Mouse (Mus musculus) urinary bladder, postnatal 14 days (tissue): ENCODE measurements around the gene Itih1.

Experiments
- DNase-seq: peaks from one replicate; pipeline ENCODE4 v3.0.0; 2021; ENCODE audit warnings: low spot score

Gene Itih1

GRCm38 (mm10) chr14:30943038-30943437, at the start of gene Itih1:
Gene Itih1 (minus strand): TSS chr14:30943289.
- no peak for DNase-seq

- no peak for DNase-seq
Observed at GRCm38 (mm10) chr14:30976222-30976621, 33.1 kb upstream of the Itih1 start.

- DNase-seq: peak; percentile 38
Observed at GRCm38 (mm10) chr14:30974204-30974603, 31.1 kb upstream of the Itih1 start.

- no peak for DNase-seq
Observed at GRCm38 (mm10) chr14:30960366-30960765, 17.3 kb upstream of the Itih1 start.

GRCm38 (mm10) chr14:30959031-30959430, 15.9 kb upstream of the Itih1 start:
- DNase-seq: no peak

- DNase-seq: no peak
Observed at GRCm38 (mm10) chr14:30958517-30958916, 15.4 kb upstream of the Itih1 start.

GRCm38 (mm10) chr14:30951154-30951825, 8.2 kb upstream of the Itih1 start, which contains the start of gene Nek4:
Gene Nek4 (plus strand): TSS chr14:30951377.
- peak; percentile 95 for DNase-seq

GRCm38 (mm10) chr14:30949986-30950385, 6.9 kb upstream of the Itih1 start:
- no peak for DNase-seq

GRCm38 (mm10) chr14:30944745-30945144, 1.7 kb upstream of the Itih1 start:
- no peak for DNase-seq

- DNase-seq: peak; percentile 72
Observed at GRCm38 (mm10) chr14:30943860-30944674, 978 bp upstream of the Itih1 start.

GRCm38 (mm10) chr14:30942254-30942653, 835 bp downstream of the Itih1 start:
- DNase-seq: no peak

GRCm38 (mm10) chr14:30933351-30933750, 9.7 kb downstream of the Itih1 start:
- no peak for DNase-seq

- no peak for DNase-seq
Observed at GRCm38 (mm10) chr14:30930386-30930785, 12.7 kb downstream of the Itih1 start.

GRCm38 (mm10) chr14:30925492-30925891, 17.6 kb downstream of the Itih1 start:
- no peak for DNase-seq

- DNase-seq: no peak
Observed at GRCm38 (mm10) chr14:30923375-30924105, 19.5 kb downstream of the Itih1 start, which contains the start of gene Itih3. Gene Itih3 (minus strand): TSS chr14:30923760.

GRCm38 (mm10) chr14:30922053-30922670, 20.9 kb downstream of the Itih1 start:
- no peak for DNase-seq

GRCm38 (mm10) chr14:30916516-30916915, 26.6 kb downstream of the Itih1 start:
- DNase-seq: no peak

- DNase-seq: no peak
Observed at GRCm38 (mm10) chr14:30913404-30913803, 29.7 kb downstream of the Itih1 start.

GRCm38 (mm10) chr14:30912641-30913040, 30.4 kb downstream of the Itih1 start:
- no peak for DNase-seq

GRCm38 (mm10) chr14:30911141-30911540, 31.9 kb downstream of the Itih1 start:
- no peak for DNase-seq

- DNase-seq: no peak
Observed at GRCm38 (mm10) chr14:30907814-30908265, 35.2 kb downstream of the Itih1 start.

GRCm38 (mm10) chr14:30906001-30906400, 37.1 kb downstream of the Itih1 start:
- DNase-seq: no peak
